Mouse (Mus musculus) spleen, adult 18-20 months (tissue): ENCODE data around the gene 1700020N15Rik.
"Not testable (repeated sequence)": the region's sequence is repeated elsewhere in the genome, so short reads cannot be mapped to it uniquely, and the experiment has no call there.

ENCODE experiments used
- DNase-seq, 2 experiments: peaks; one replicate each; pipeline ENCODE4 v3.0.0; 2022; ENCODE audit warnings: mixed read lengths in 2 of 2

1700020N15Rik gene

GRCm38 (mm10) chrX:69945000-69945399 is at the start of gene 1700020N15Rik:
Gene 1700020N15Rik, plus strand, starts transcription at chrX:69945300.
- not testable (repeated sequence) for DNase-seq

- no peak for DNase-seq
Observed at GRCm38 (mm10) chrX:69976790-69977579, 31.9 kb downstream of the 1700020N15Rik start.
